Mouse (Mus musculus) layer of hippocampus, adult 2 months (tissue): Measurements from ENCODE around the gene Id3. TPM values are rescaled to one million over a fixed set of nuclear protein-coding genes. Genes with fewer than 3 reads are reported as not detected.

Experiments used
- DNase-seq, 2 experiments: peaks; one replicate each; pipeline ENCODE4 v3.0.0; 2022; ENCODE audit warnings: low spot score in 2 of 2
- H3K27ac ChIP-seq: fragments of 200-600 bp; 2 replicates; pipeline ENCODE4 v1.8.1; 2022
- H3K4me3 ChIP-seq: fragments of 200-600 bp; 2 replicates; pipeline ENCODE4 v1.8.1; 2022; ENCODE audit warnings: mild to moderate bottlenecking
- CTCF ChIP-seq: fragments of 200-600 bp; conservative IDR thresholded peaks from 2 replicates; pipeline ENCODE4 v1.8.1; 2022; ENCODE audit warnings: antibody characterized with exemption, mild to moderate bottlenecking, moderate library complexity
- total RNA-seq, 2 experiments: library from RNA; stranded (reverse); gene quantifications; 2 replicates each; pipeline ENCODE4 v1.2.3; 2021

Id3 gene
- total RNA-seq, 2 experiments from 2014 or later: 45.1 to 47.4 TPM

GRCm38 (mm10) chr4:136179456-136179855, 36.2 kb downstream of the Id3 start:
- H3K4me3 ChIP-seq: peak overlapping the region; percentile 56; the same call in 1 of the 2 replicates
- H3K27ac ChIP-seq: no peak overlapping the region
- DNase-seq: no peak
- no peak for TF ChIP-seq CTCF

- peak; percentile 92 for TF ChIP-seq CTCF
- H3K27ac ChIP-seq: peak overlapping the region; percentile 86
- peak overlapping the region; percentile 56 for H3K4me3 ChIP-seq
- peak; percentile 61 to 89 for DNase-seq
Measured at GRCm38 (mm10) chr4:136179998-136180397, 36.7 kb downstream of the Id3 start.

- peak overlapping the region; percentile 56 for H3K4me3 ChIP-seq
- H3K27ac ChIP-seq: peak overlapping the region; percentile 86
- TF ChIP-seq CTCF: no peak
- DNase-seq: peak; percentile 69 to 74
Measured at GRCm38 (mm10) chr4:136180408-136181330, 37.4 kb downstream of the Id3 start.

DNA sequence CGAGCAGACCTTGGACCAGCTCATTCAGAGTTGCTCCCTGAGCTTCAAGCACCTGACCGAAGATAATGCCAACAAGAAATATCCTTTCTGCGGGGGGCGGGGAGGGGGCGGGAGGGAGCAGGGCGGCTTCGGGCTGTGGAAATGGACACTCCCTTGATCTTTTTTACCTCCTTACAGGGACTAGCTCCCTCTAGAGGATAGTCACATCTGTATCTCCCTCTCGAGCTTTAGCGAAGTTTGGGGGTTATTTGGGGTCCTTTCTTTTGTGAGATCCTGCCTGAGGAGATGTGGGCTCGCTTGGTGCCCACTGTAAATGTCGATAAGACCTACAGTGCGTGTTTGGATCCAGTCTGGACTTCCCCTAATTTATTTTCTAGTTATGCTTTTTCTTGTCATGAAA, 38.1 kb downstream of the Id3 start:
- Histone ChIP-seq H3K27ac (no peak overlapping the region), H3K4me3 (peak overlapping the region; percentile 56; the same call in 1 of the 2 replicates)
- DNase-seq: no peak
- TF ChIP-seq CTCF: peak; percentile 65

DNA sequence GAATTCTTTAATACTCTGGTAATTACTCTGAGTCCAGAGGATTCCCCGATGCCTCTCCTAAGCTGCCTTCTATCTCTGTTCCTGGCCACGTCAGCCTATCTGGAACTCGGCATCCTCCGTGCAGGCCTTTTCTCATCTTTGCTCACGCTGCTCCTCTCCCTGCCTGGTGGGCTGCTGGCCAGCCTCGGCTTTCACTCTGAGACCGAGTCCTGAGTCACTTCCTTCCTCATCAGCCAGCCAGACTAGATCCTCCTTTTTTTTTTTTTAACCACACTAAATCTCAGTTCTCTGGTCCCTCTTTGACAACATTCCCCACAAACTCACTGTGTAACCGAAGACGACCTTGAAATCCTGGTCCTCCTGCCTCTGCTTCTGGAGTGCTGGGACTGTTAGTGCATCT, 42.1 kb downstream of the Id3 start:
- no peak for TF ChIP-seq CTCF
- Histone ChIP-seq H3K27ac (no peak overlapping the region; the same call in 1 of the 2 replicates), H3K4me3 (no peak overlapping the region)
- DNase-seq: peak in 1 of 2 experiments; percentile 17

- Histone ChIP-seq H3K4me3 (no peak overlapping the region), H3K27ac (no peak overlapping the region)
- no peak for TF ChIP-seq CTCF
- no peak for DNase-seq
Measured at GRCm38 (mm10) chr4:136186315-136186714, 43.0 kb downstream of the Id3 start.

- TF ChIP-seq CTCF: no peak
Measured at GRCm38 (mm10) chr4:136186739-136187472, 43.6 kb downstream of the Id3 start.

DNA sequence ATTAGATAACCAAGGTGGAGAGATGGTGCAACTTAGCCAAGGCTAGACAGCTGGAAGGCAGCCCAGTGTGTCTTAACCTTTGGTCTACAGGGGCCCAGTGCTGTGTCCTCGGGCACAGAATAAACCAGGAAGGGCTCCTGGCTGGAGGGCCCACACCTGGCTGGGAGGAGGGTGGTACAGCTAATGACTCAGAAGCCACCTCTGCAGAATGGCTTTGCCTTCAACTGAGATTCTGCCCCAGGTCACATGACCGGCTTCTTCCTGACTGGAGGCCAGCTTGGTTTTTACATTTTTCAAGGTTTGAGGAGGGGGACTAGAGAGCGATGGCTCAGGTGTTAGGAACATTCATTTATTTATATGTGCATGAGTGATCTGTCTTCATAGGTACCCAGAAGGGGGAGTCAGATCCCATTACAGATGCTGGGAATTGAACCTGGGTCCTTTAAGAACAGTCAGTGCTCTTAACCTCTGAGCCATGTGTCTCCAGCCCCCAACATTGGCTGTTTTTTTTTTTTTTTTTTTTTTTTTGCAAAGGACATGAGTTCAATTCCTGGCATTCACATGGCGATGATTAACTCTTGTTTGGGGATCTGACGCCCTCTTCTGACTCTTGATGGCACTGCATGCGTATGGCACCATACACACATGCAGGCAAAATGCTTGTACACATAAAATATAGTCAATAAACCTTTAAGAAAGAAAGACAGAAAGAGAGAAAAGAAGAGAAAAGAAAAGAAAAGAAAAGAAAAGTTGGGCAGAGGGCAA, 45.9 kb downstream of the Id3 start:
- no peak for DNase-seq
- Histone ChIP-seq H3K27ac (no peak overlapping the region), H3K4me3 (no peak overlapping the region)
- TF ChIP-seq CTCF: peak; percentile 41

More at GRCm38 (mm10) chr4:136186739-136187472, 43.6 kb downstream of the Id3 start:
- Histone ChIP-seq H3K4me3 (no peak overlapping the region), H3K27ac (no peak overlapping the region)
- no peak for DNase-seq

DNA sequence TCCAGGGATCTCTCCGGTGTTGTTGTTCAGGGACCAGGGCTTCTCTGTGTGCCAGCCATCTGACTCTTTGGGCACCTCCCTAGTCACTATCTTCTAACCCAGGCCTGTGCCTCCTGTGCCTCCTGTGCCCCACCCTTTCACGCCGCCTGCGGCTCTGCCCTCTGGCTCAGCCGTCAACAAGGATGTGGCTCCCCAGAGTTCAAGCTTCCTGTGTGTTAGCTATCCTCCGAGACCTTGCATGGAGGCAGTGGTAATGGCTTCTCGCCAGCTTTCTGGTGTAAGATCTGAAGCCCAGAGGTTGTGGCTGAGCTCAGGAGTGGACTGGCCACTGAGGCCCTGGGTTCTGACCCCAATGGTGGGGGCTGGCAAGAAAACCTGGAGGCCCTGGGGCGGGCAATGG, 46.6 kb downstream of the Id3 start:
- Histone ChIP-seq H3K4me3 (no peak overlapping the region), H3K27ac (no peak overlapping the region)
- DNase-seq: no peak
- no peak for TF ChIP-seq CTCF

GRCm38 (mm10) chr4:136193571-136193970, 50.3 kb downstream of the Id3 start:
- H3K27ac ChIP-seq: no peak overlapping the region
- no peak for DNase-seq
- no peak for TF ChIP-seq CTCF
- no peak overlapping the region for H3K4me3 ChIP-seq

GRCm38 (mm10) chr4:136195029-136195428, 51.7 kb downstream of the Id3 start:
- TF ChIP-seq CTCF: no peak

More at GRCm38 (mm10) chr4:136195029-136195428, 51.7 kb downstream of the Id3 start:
- H3K4me3 ChIP-seq: no peak overlapping the region
- no peak for DNase-seq
- no peak overlapping the region for H3K27ac ChIP-seq

Other genes starting within 250 kb of the Id3 start
- gene Cnr2, start 248.1 kb upstream of the Id3 start, total RNA-seq: under 1 TPM in 1 of 2 experiments, not detected in 1; 0.12 TPM
- 10 to 100 TPM; 39.4 to 39.7 TPM for gene Fuca1, start 222.8 kb upstream of the Id3 start, total RNA-seq
- gene Hmgcl, start 197.0 kb upstream of the Id3 start, total RNA-seq: 10 to 100 TPM; 35.2 to 36.1 TPM
- gene Gale, start 179.8 kb upstream of the Id3 start, total RNA-seq: 10 to 100 TPM; 22.6 to 23.8 TPM
- gene Lypla2, start 170.9 kb upstream of the Id3 start, total RNA-seq: 100 to 1,000 TPM in 1 of 2 experiments, 10 to 100 TPM in 1; 95.3 to 103 TPM
- gene Pithd1, start 156.2 kb upstream of the Id3 start, total RNA-seq: 10 to 100 TPM; 80.6 to 86.0 TPM
- gene Eloa, start 121.7 kb upstream of the Id3 start, total RNA-seq: 10 to 100 TPM; 27.3 to 28.5 TPM
- gene Rpl11, start 90.1 kb upstream of the Id3 start, total RNA-seq: 100 to 1,000 TPM; 291 to 317 TPM
- 1 to 10 TPM in 1 of 2 experiments, under 1 TPM in 1; 0.74 to 1.5 TPM for gene E2f2, start 28.9 kb downstream of the Id3 start, total RNA-seq
- gene Asap3, start 62.9 kb downstream of the Id3 start, total RNA-seq: 1 to 10 TPM; 2.5 to 3.1 TPM
- gene Tcea3, start 104.2 kb downstream of the Id3 start, total RNA-seq: not detected
- gene Zfp46, start 141.2 kb downstream of the Id3 start, total RNA-seq: 10 to 100 TPM; 44.2 to 49.0 TPM
- 100 to 1,000 TPM in 1 of 2 experiments, 10 to 100 TPM in 1; 91.6 to 102 TPM for gene Hnrnpr, start 167.4 kb downstream of the Id3 start, total RNA-seq